Mouse (Mus musculus) liver, postnatal 0 days (tissue): Measurements from ENCODE around the gene Cldn24.

Experiments
- CTCF ChIP-seq: sonication (generic); IDR thresholded peaks from 2 replicates; pipeline ENCODE4 v1.5.1; 2016; ENCODE audit warnings: antibody characterized with exemption, low read depth
- EP300 ChIP-seq: IDR thresholded peaks from 2 replicates; pipeline ENCODE4 v1.6.1; 2016; ENCODE audit warnings: antibody characterized with exemption, low read depth, mild to moderate bottlenecking

GRCm38 (mm10) chr8:47851824-47852502, 30.0 kb downstream of the Cldn24 start:
- TF ChIP-seq CTCF (no peak), EP300 (no peak)
